Mouse (Mus musculus) midbrain, embryonic 16.5 days (tissue): Measurements from ENCODE around the gene Pck1. TPM values are rescaled to one million over a fixed set of nuclear protein-coding genes. Genes with fewer than 3 reads are reported as not detected.

Source experiments
- ATAC-seq: fragments of 200-750 bp; cut with Nextera tagmentation; 2 replicates; pipeline ENCODE4 v1.8.0; 2017; ENCODE audit warnings: moderate TSS enrichment
- H3K27ac ChIP-seq: fragments of 300-500 bp; sonication (generic); 2 replicates; pipeline ENCODE4 v1.5.1; 2014; ENCODE audit warnings: mild to moderate bottlenecking, low read length, mixed read lengths
- H3K27me3 ChIP-seq: fragments of 300-500 bp; sonication (generic); 2 replicates; pipeline ENCODE4 v1.6.1; 2014; ENCODE audit warnings: low read depth, low read length, mixed read lengths; ENCODE audit not compliant: control insufficient read depth, insufficient read depth
- H3K36me3 ChIP-seq: fragments of 300-500 bp; sonication (generic); 2 replicates; pipeline ENCODE4 v1.6.1; 2014; ENCODE audit warnings: mild to moderate bottlenecking, low read length, moderate library complexity, mixed read lengths; ENCODE audit not compliant: control insufficient read depth, insufficient read depth
- H3K4me1 ChIP-seq: fragments of 300-500 bp; sonication (generic); 2 replicates; pipeline ENCODE4 v1.6.1; 2014; ENCODE audit warnings: mild to moderate bottlenecking, low read length, mixed read lengths; ENCODE audit not compliant: control insufficient read depth, insufficient read depth
- H3K4me2 ChIP-seq: fragments of 300-500 bp; sonication (generic); 2 replicates; pipeline ENCODE4 v1.6.1; 2014; ENCODE audit warnings: mild to moderate bottlenecking, low read length, mixed read lengths
- H3K4me3 ChIP-seq: fragments of 300-500 bp; sonication (generic); 2 replicates; pipeline ENCODE4 v1.5.1; 2014; ENCODE audit warnings: low read depth, mild to moderate bottlenecking, low read length, moderate library complexity, mixed read lengths
- H3K9ac ChIP-seq: fragments of 300-500 bp; sonication (generic); 2 replicates; pipeline ENCODE4 v1.6.1; 2014; ENCODE audit warnings: low read depth, low read length, mixed read lengths
- H3K9me3 ChIP-seq: fragments of 300-500 bp; sonication (generic); replicated peaks from 2 replicates; pipeline ENCODE4 v1.6.1; 2014; ENCODE audit warnings: mild to moderate bottlenecking, low read length, mixed read lengths; ENCODE audit not compliant: control insufficient read depth, poor library complexity, severe bottlenecking
- WGBS: fragments of 180-500 bp; shearing (Covaris S2); extraction: QIAGEN DNeasy Blood & Tissue Kit; methylation state at CpG from one replicate; pipeline ENCODE4 v1.1.7; 2014; 5-methylcytosine and 5-hydroxymethylcytosine counted together
- polyA plus RNA-seq: library from polyadenylated mRNA; unstranded; fragments of >200 nt; fragmentation: Nextera tagmentation; extraction: Ambion mirVana; gene quantifications from 2 replicates; pipeline ENCODE4 v1.2.1, GENCODE M21; 2015

The Pck1 gene
- polyA plus RNA-seq, 1 experiment from 2014 or later = not detected

GRCm38 (mm10) chr2:173170081-173170480 is 17.2 kb downstream of the Pck1 start:
- 70% methylated on average over 2 of the region's 2 CpGs for WGBS
- no peaks in the 10 kb centered on the region for H3K9me3 ChIP-seq
- H3K27ac ChIP-seq = no peak overlapping the region
- no peak for ATAC-seq
- H3K9ac ChIP-seq = no peak overlapping the region
- H3K4me1 ChIP-seq = peaks cover 28% of the 10 kb centered on the region
- 0 out of 2 replicates have a peak, but pooled peaks cover 3% of the 10 kb centered on the region for H3K27me3 ChIP-seq
- H3K4me3 ChIP-seq = no peak overlapping the region
- H3K4me2 ChIP-seq = no peak overlapping the region
- H3K36me3 ChIP-seq = no peaks in the 10 kb centered on the region

- no peaks in the 10 kb centered on the region for H3K9me3 ChIP-seq
- H3K4me2 ChIP-seq = no peak overlapping the region
- no peak for ATAC-seq
- no peaks in the 10 kb centered on the region for H3K36me3 ChIP-seq
- H3K27ac ChIP-seq = no peak overlapping the region
- peaks cover 28% of the 10 kb centered on the region for H3K4me1 ChIP-seq
- H3K9ac ChIP-seq = no peak overlapping the region
- 61% methylated on average over 2 of the region's 2 CpGs for WGBS
- 0 out of 2 replicates have a peak, but pooled peaks cover 3% of the 10 kb centered on the region for H3K27me3 ChIP-seq
- H3K4me3 ChIP-seq = no peak overlapping the region
Measured at GRCm38 (mm10) chr2:173170715-173171114, 17.9 kb downstream of the Pck1 start.

- Histone ChIP-seq H3K9ac (peak overlapping the region; percentile 51; the same call in 1 of the 2 replicates), H3K4me2 (peak overlapping the region; percentile 56), H3K4me1 (peaks cover 28% of the 10 kb centered on the region), H3K27me3 (0 out of 2 replicates have a peak, but pooled peaks cover 3% of the 10 kb centered on the region), H3K4me3 (peak overlapping the region; percentile 25), H3K27ac (peak overlapping the region; percentile 24; the same call in 1 of the 2 replicates), H3K36me3 (no peaks in the 10 kb centered on the region), H3K9me3 (no peaks in the 10 kb centered on the region)
- under 1% methylated on average over 29 of the region's 30 CpGs for WGBS
- peak; percentile 10; the same call in 1 of the 2 replicates for ATAC-seq
Measured at GRCm38 (mm10) chr2:173171470-173171869, 18.6 kb downstream of the Pck1 start.

- WGBS = 92% methylated on average over 5 of the region's 5 CpGs
- no peaks in the 10 kb centered on the region for H3K9me3 ChIP-seq
- ATAC-seq = no peak
- peak overlapping the region; percentile 56 for H3K4me2 ChIP-seq
- peaks cover 28% of the 10 kb centered on the region for H3K4me1 ChIP-seq
- H3K27me3 ChIP-seq = 0 out of 2 replicates have a peak, but pooled peaks cover 3% of the 10 kb centered on the region
- H3K27ac ChIP-seq = 0 out of 2 replicates have a peak overlapping the region, but pooled peaks have one; percentile 24
- H3K36me3 ChIP-seq = no peaks in the 10 kb centered on the region
- H3K9ac ChIP-seq = no peak overlapping the region; the same call in 1 of the 2 replicates
- H3K4me3 ChIP-seq = no peak overlapping the region
Measured at GRCm38 (mm10) chr2:173171956-173172355, 19.1 kb downstream of the Pck1 start.

- H3K4me1 ChIP-seq = peaks cover 28% of the 10 kb centered on the region
- ATAC-seq = no peak
- H3K4me2 ChIP-seq = no peak overlapping the region
- 84% methylated on average over 1 of the region's 1 CpGs for WGBS
- H3K9ac ChIP-seq = no peak overlapping the region
- no peak overlapping the region for H3K27ac ChIP-seq
- no peaks in the 10 kb centered on the region for H3K9me3 ChIP-seq
- 0 out of 2 replicates have a peak, but pooled peaks cover 3% of the 10 kb centered on the region for H3K27me3 ChIP-seq
- no peak overlapping the region for H3K4me3 ChIP-seq
- H3K36me3 ChIP-seq = no peaks in the 10 kb centered on the region
Measured at GRCm38 (mm10) chr2:173172386-173172785, 19.5 kb downstream of the Pck1 start.

GRCm38 (mm10) chr2:173173008-173173407 is 20.2 kb downstream of the Pck1 start:
- Histone ChIP-seq H3K9ac (no peak overlapping the region), H3K4me1 (peaks cover 28% of the 10 kb centered on the region), H3K4me3 (no peak overlapping the region), H3K4me2 (peak overlapping the region; percentile 72), H3K27me3 (0 out of 2 replicates have a peak, but pooled peaks cover 3% of the 10 kb centered on the region), H3K27ac (peak overlapping the region; percentile 89), H3K36me3 (no peaks in the 10 kb centered on the region), H3K9me3 (no peaks in the 10 kb centered on the region)
- ATAC-seq = peak; percentile 59
- WGBS = 9% methylated on average over 2 of the region's 2 CpGs

- 1% methylated on average over 22 of the region's 22 CpGs for WGBS
- Histone ChIP-seq H3K9ac (peak overlapping the region; percentile 61), H3K27me3 (0 out of 2 replicates have a peak, but pooled peaks cover 3% of the 10 kb centered on the region), H3K36me3 (no peaks in the 10 kb centered on the region), H3K4me2 (peak overlapping the region; percentile 72), H3K27ac (peak overlapping the region; percentile 89), H3K9me3 (no peaks in the 10 kb centered on the region), H3K4me1 (peaks cover 28% of the 10 kb centered on the region), H3K4me3 (peak overlapping the region; percentile 29)
- ATAC-seq = peak; percentile 85
Measured at GRCm38 (mm10) chr2:173173521-173174511, 21.0 kb downstream of the Pck1 start.

- Histone ChIP-seq H3K27ac (peak overlapping the region; percentile 89), H3K9ac (peak overlapping the region; percentile 61), H3K4me2 (peak overlapping the region; percentile 72), H3K27me3 (0 out of 2 replicates have a peak, but pooled peaks cover 3% of the 10 kb centered on the region), H3K4me3 (no peak overlapping the region), H3K4me1 (peaks cover 28% of the 10 kb centered on the region), H3K36me3 (no peaks in the 10 kb centered on the region), H3K9me3 (no peaks in the 10 kb centered on the region)
- WGBS = 37% methylated on average over 1 of the region's 1 CpGs
- ATAC-seq = no peak
Measured at GRCm38 (mm10) chr2:173174569-173174968, 21.7 kb downstream of the Pck1 start.

- ATAC-seq = no peak
- H3K27ac ChIP-seq = no peak overlapping the region
Measured at GRCm38 (mm10) chr2:173175703-173176102, 22.9 kb downstream of the Pck1 start.

More at GRCm38 (mm10) chr2:173175703-173176102, 22.9 kb downstream of the Pck1 start:
- Histone ChIP-seq H3K36me3 (no peaks in the 10 kb centered on the region), H3K4me2 (no peak overlapping the region), H3K4me3 (no peak overlapping the region), H3K9ac (no peak overlapping the region), H3K9me3 (no peaks in the 10 kb centered on the region), H3K4me1 (peaks cover 28% of the 10 kb centered on the region), H3K27me3 (0 out of 2 replicates have a peak, but pooled peaks cover 3% of the 10 kb centered on the region)
- WGBS = 95% methylated on average over 5 of the region's 5 CpGs
